Mouse (Mus musculus) A20 (cell line): Measurements from ENCODE around the gene Psmc3ip.
"Not testable (repeated sequence)": the region's sequence is repeated elsewhere in the genome, so short reads cannot be mapped to it uniquely, and the experiment has no call there.

Experiments used
- DNase-seq: peaks from one replicate; pipeline ENCODE4 v3.0.0-alpha.2; 2011; ENCODE audit warnings: low read depth, low spot score

Gene Psmc3ip

GRCm38 (mm10) chr11:101095314-101096024, at the start of gene Psmc3ip:
Gene Psmc3ip, minus strand, starts transcription at chr11:101095436.
- DNase-seq: peak; percentile 98

- peak; percentile 84 for DNase-seq
Observed at GRCm38 (mm10) chr11:101143338-101144225, 48.3 kb upstream of the Psmc3ip start.

GRCm38 (mm10) chr11:101142215-101142967, 47.2 kb upstream of the Psmc3ip start:
- no peak for DNase-seq

GRCm38 (mm10) chr11:101141088-101141487, 45.9 kb upstream of the Psmc3ip start:
- DNase-seq: no peak

- no peak for DNase-seq
Observed at GRCm38 (mm10) chr11:101140164-101140819, 45.1 kb upstream of the Psmc3ip start.

- DNase-seq: no peak
Observed at GRCm38 (mm10) chr11:101138536-101139181, 43.4 kb upstream of the Psmc3ip start.

GRCm38 (mm10) chr11:101137000-101137399, 41.8 kb upstream of the Psmc3ip start:
- no peak for DNase-seq

GRCm38 (mm10) chr11:101134217-101134865, 39.1 kb upstream of the Psmc3ip start:
- no peak for DNase-seq

- no peak for DNase-seq
Observed at GRCm38 (mm10) chr11:101133037-101133436, 37.8 kb upstream of the Psmc3ip start.

- peak; percentile 72 for DNase-seq
Observed at GRCm38 (mm10) chr11:101131701-101132100, 36.5 kb upstream of the Psmc3ip start.

- no peak for DNase-seq
Observed at GRCm38 (mm10) chr11:101131187-101131586, 36.0 kb upstream of the Psmc3ip start.

- DNase-seq: peak; percentile 94
Observed at GRCm38 (mm10) chr11:101130056-101130756, 35.0 kb upstream of the Psmc3ip start.

GRCm38 (mm10) chr11:101128996-101129577, 33.9 kb upstream of the Psmc3ip start:
- peak; percentile 71 for DNase-seq

GRCm38 (mm10) chr11:101127075-101127474, 31.8 kb upstream of the Psmc3ip start:
- DNase-seq: peak; percentile 49

GRCm38 (mm10) chr11:101125008-101125407, 29.8 kb upstream of the Psmc3ip start:
- not testable (repeated sequence) for DNase-seq

GRCm38 (mm10) chr11:101124494-101124893, 29.3 kb upstream of the Psmc3ip start:
- DNase-seq: not testable (repeated sequence)

- DNase-seq: no peak
Observed at GRCm38 (mm10) chr11:101120545-101121188, 25.4 kb upstream of the Psmc3ip start.

- peak; percentile 100 for DNase-seq
Observed at GRCm38 (mm10) chr11:101119761-101120544, 24.7 kb upstream of the Psmc3ip start, which contains the start of the genes Retreg3 and Tubg1. Gene Retreg3, minus strand, starts transcription at chr11:101119893. Gene Tubg1, plus strand, starts transcription at chr11:101119938.
